Mouse (Mus musculus) cortical plate, adult 2 months (tissue): ENCODE measurements around the gene Zbtb16. TPM values are rescaled to one million over a fixed set of nuclear protein-coding genes. Genes with fewer than 3 reads are reported as not detected.

Source experiments
- H3K27ac ChIP-seq: fragments of 200-500 bp; 2 replicates; pipeline ENCODE4 v1.5.1; 2012; ENCODE audit warnings: low read length, control low read depth, inconsistent platforms; ENCODE audit not compliant: insufficient read depth
- H3K4me1 ChIP-seq: fragments of 200-500 bp; 2 replicates; pipeline ENCODE4 v1.6.1; 2011; ENCODE audit warnings: low read length; ENCODE audit not compliant: control insufficient read depth, insufficient read depth
- H3K4me3 ChIP-seq: fragments of 200-500 bp; 2 replicates; pipeline ENCODE4 v1.5.1; 2011; ENCODE audit warnings: mild to moderate bottlenecking, low read length, control low read depth; ENCODE audit not compliant: insufficient read depth
- CTCF ChIP-seq: fragments of 200-500 bp; IDR thresholded peaks from 2 replicates; pipeline ENCODE4 v1.5.1; 2011; ENCODE audit warnings: mild to moderate bottlenecking, control low read depth, low read length; ENCODE audit not compliant: insufficient read depth; ENCODE audit errors: extremely low read depth
- POLR2A ChIP-seq: fragments of 200-500 bp; IDR thresholded peaks from 2 replicates; pipeline ENCODE4 v1.6.1; 2011; ENCODE audit warnings: mild to moderate bottlenecking, low read length, control low read depth; ENCODE audit not compliant: insufficient read depth; ENCODE audit errors: extremely low read depth
- polyA plus RNA-seq: library from polyadenylated mRNA; depleted of rRNA; stranded (reverse); fragments of >200 nt; gene quantifications from 2 replicates; pipeline ENCODE4 v1.2.3, GENCODE M21; 2012

Zbtb16 gene
- polyA plus RNA-seq, 1 experiment = 22.0 TPM

GRCm38 (mm10) chr9:48795095-48795494, 40.9 kb downstream of the Zbtb16 start:
- H3K4me1 ChIP-seq = peaks cover 9% of the 10 kb centered on the region
- TF ChIP-seq POLR2A (no peak), CTCF (no peak)
- no peak overlapping the region for H3K4me3 ChIP-seq
- no peak overlapping the region for H3K27ac ChIP-seq

DNA sequence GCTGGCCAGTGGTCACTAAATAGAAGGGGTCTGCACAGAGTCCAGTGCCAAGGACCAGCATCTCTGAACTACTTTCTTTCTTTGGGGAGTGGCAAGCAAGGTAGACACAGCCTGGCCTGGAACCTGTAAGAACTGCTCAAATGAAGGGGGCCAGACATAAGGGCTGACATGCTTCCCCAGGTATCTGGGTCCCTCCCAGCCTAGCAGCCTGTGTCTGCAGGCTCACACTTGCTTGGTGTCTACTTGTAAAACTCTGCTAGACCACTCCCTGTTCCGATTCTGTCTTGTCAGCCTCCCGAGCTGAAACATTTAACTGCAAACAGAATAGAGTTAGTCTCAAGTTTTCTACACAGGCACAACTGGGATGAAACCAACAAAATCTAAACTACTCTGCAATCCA, 41.6 kb downstream of the Zbtb16 start:
- TF ChIP-seq POLR2A (no peak), CTCF (no peak)
- Histone ChIP-seq H3K4me1 (peaks cover 9% of the 10 kb centered on the region), H3K4me3 (no peak overlapping the region), H3K27ac (no peak overlapping the region)

GRCm38 (mm10) chr9:48793638-48794188, 42.3 kb downstream of the Zbtb16 start:
- Histone ChIP-seq H3K4me1 (peaks cover 13% of the 10 kb centered on the region), H3K27ac (no peak overlapping the region), H3K4me3 (no peak overlapping the region)
- TF ChIP-seq CTCF (no peak), POLR2A (no peak)

DNA sequence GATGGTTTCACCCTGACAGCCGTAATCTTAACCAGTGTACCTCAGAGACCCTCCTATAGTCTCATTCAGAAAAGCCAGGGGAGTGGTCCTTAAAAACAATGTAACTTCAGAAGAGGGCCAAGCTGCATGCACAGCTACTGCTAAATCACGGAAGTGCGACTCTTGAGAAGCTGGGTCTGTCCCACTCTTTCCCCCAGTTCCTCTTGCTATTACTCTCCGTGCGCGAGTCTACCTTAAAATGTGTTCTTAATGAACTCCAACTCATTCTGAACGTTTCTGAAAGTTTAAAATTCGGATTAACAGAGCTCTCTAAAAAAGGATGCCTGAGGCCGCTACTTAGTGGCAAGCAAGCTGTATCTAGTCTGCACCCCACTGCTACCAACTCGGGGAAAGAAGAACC, 45.4 kb downstream of the Zbtb16 start:
- TF ChIP-seq POLR2A (no peak), CTCF (no peak)
- no peak overlapping the region for H3K4me3 ChIP-seq
- peaks cover 10% of the 10 kb centered on the region for H3K4me1 ChIP-seq
- no peak overlapping the region for H3K27ac ChIP-seq

GRCm38 (mm10) chr9:48787906-48788410, 48.1 kb downstream of the Zbtb16 start:
- no peak overlapping the region for H3K27ac ChIP-seq
- H3K4me1 ChIP-seq = peaks cover 11% of the 10 kb centered on the region; the same call in 1 of the 2 replicates
- no peak for TF ChIP-seq POLR2A
- TF ChIP-seq CTCF = no peak
- H3K4me3 ChIP-seq = no peak overlapping the region

GRCm38 (mm10) chr9:48787321-48787720, 48.7 kb downstream of the Zbtb16 start:
- no peak overlapping the region for H3K4me3 ChIP-seq
- no peak overlapping the region for H3K27ac ChIP-seq
- peaks cover 14% of the 10 kb centered on the region; the same call in 1 of the 2 replicates for H3K4me1 ChIP-seq
- TF ChIP-seq POLR2A (no peak), CTCF (no peak)

DNA sequence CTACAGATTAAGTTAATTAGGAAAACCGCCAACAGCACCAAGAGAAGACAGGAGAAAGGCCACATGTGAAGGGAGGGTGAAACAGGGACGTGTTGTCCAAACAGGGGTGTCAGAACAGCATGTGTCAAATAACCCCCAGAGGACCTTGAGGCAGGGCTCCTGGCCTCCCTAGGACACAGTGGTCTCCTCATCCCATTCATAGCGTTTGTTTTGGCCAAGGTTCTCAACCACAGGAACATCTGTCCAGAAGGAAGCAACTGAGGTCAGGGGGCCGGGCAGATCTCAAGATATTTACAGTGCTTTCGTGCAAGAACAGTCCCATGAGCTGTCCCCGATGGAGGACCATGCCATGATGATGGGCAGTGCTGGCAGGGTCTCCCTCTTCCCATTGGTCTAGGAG, 49.2 kb downstream of the Zbtb16 start:
- H3K4me3 ChIP-seq = no peak overlapping the region
- peaks cover 14% of the 10 kb centered on the region; the same call in 1 of the 2 replicates for H3K4me1 ChIP-seq
- TF ChIP-seq POLR2A (no peak), CTCF (no peak)
- H3K27ac ChIP-seq = no peak overlapping the region

DNA sequence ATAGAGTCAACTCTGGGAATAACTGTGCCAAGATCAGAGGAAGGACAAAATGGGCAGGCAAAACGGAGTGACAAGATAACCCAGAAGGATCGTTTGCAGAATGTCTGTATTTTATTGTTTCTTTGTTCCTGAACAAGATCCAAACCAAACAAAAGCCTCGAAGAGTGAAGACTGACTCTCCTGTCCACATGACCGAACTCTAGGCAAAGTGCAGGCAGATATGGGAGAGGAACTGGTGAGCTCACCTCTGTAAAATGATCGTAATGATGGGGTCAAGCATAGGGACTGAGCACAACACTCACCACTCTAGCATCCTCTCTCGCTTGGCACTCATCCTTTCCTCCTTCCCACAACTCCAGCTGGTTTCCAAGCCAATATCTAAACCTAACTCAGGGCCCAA, 51.1 kb downstream of the Zbtb16 start:
- TF ChIP-seq CTCF (no peak), POLR2A (no peak)
- Histone ChIP-seq H3K27ac (no peak overlapping the region), H3K4me1 (peaks cover 14% of the 10 kb centered on the region; the same call in 1 of the 2 replicates), H3K4me3 (no peak overlapping the region)

- H3K4me1 ChIP-seq = peaks cover 8% of the 10 kb centered on the region
- H3K27ac ChIP-seq = no peak overlapping the region
- no peak overlapping the region for H3K4me3 ChIP-seq
- no peak for TF ChIP-seq POLR2A
- no peak for TF ChIP-seq CTCF
Measured at GRCm38 (mm10) chr9:48783292-48783691, 52.7 kb downstream of the Zbtb16 start.

GRCm38 (mm10) chr9:48782284-48783060, 53.5 kb downstream of the Zbtb16 start:
- Histone ChIP-seq H3K4me1 (peaks cover 6% of the 10 kb centered on the region), H3K27ac (no peak overlapping the region), H3K4me3 (no peak overlapping the region)
- TF ChIP-seq POLR2A (no peak), CTCF (no peak)
